Comparison of ENCODE assay signal across 22 mouse cellular contexts in genomic region chrX:104015048-104015447, GRCm38 (mm10). TPM values are rescaled to one million over a fixed set of nuclear protein-coding genes. Genes with fewer than 3 reads are reported as not detected.
DNase-seq lines count a peak whose midpoint lies in the region; ATAC-seq and TF ChIP-seq lines count a peak whose summit lies in the region.
"Had no signal": no experiment of that assay in that cellular context is flagged by ENCODE, and none has a peak within 500 bp of the region (broad histone marks: within the 10 kb centered on the region; RNA-seq: fewer than 3 reads in every experiment).

No protein-coding gene starts in this region.

- H3K27me3 ChIP-seq in kidney, adult 2 months (replicated peaks; ENCODE audit: control insufficient read depth, insufficient read depth, low read length), result no peaks in the 10 kb centered on the region
- H3K27me3 ChIP-seq in neural tube, embryonic 15.5 days (replicated peaks), result peaks cover 10% of the 10 kb centered on the region; the same call in 1 of the 2 replicates

- H3K9me3 ChIP-seq in neural tube, embryonic 15.5 days (replicated peaks), result no peaks in the 10 kb centered on the region
- H3K9me3 ChIP-seq: embryonic facial prominence, embryonic 15.5 days; forebrain, embryonic 12.5 days; heart, embryonic 10.5 days; hindbrain, embryonic 13.5 days had no signal

- no peak for TF ChIP-seq POLR2A in kidney, adult 2 months (IDR thresholded peaks at IDR 0.05; ENCODE audit: low read depth, low read length)

- H3K36me3 ChIP-seq in kidney, adult 2 months (ENCODE audit: control insufficient read depth, insufficient read depth, low read length), result no peaks in the 10 kb centered on the region
- H3K36me3 ChIP-seq in neural tube, embryonic 15.5 days, result no peaks in the 10 kb centered on the region
- H3K36me3 ChIP-seq: embryonic facial prominence, embryonic 15.5 days; forebrain, embryonic 12.5 days; heart, embryonic 10.5 days; hindbrain, embryonic 13.5 days had no signal

- peak; percentile 3 for DNase-seq in kidney, adult 2 months
- DNase-seq in kidney, postnatal 25 days, result no peak
- peak; percentile 3 for DNase-seq in thymus, postnatal 0 days (ENCODE audit: low spot score)
- no peak for DNase-seq in thymus, adult 18-20 months
- peak; percentile 34 for DNase-seq in naive thymus-derived CD4-positive, alpha-beta T cell, adult 2 months (ENCODE audit: low read depth)
- no peak for DNase-seq in layer of hippocampus, postnatal 36 days
- no peak for DNase-seq in urinary bladder, postnatal 4 days (ENCODE audit: low spot score in 2 of 2)
- DNase-seq: adrenal gland, postnatal 14 days; cerebellum, adult 11-12 months; cerebellum, adult 9-10 months; cerebellum, postnatal 36 days; gastrocnemius, postnatal 10 days; heart, adult 18-20 months; heart, postnatal 10 days had no signal

- H3K4me1 ChIP-seq in kidney, adult 2 months (ENCODE audit: control insufficient read depth, insufficient read depth, low read length), result no peaks in the 10 kb centered on the region
- H3K4me1 ChIP-seq in neural tube, embryonic 15.5 days, result no peaks in the 10 kb centered on the region
- H3K4me1 ChIP-seq: embryonic facial prominence, embryonic 15.5 days; forebrain, embryonic 12.5 days; hindbrain, embryonic 13.5 days had no signal

- H3K9ac ChIP-seq in neural tube, embryonic 15.5 days (replicated peaks), result no peak overlapping the region
- H3K9ac ChIP-seq: embryonic facial prominence, embryonic 15.5 days; forebrain, embryonic 12.5 days; hindbrain, embryonic 13.5 days had no signal

- no peak overlapping the region for H3K4me2 ChIP-seq in neural tube, embryonic 15.5 days
- H3K4me2 ChIP-seq: embryonic facial prominence, embryonic 15.5 days; forebrain, embryonic 12.5 days; hindbrain, embryonic 13.5 days had no signal

- no peak for ATAC-seq in neural tube, embryonic 15.5 days (ENCODE audit: low FRiP score)
- ATAC-seq: activated CD4-positive, CD25-positive, alpha-beta regulatory T cell, adult 4 months; forebrain, embryonic 16.5 days; Patski had no signal

- H3K27ac ChIP-seq in kidney, adult 2 months (ENCODE audit: insufficient read depth, low read depth, low read length), result peak overlapping the region; percentile 16; the same call in 1 of the 2 replicates
- no peak overlapping the region for H3K27ac ChIP-seq in neural tube, embryonic 15.5 days (replicated peaks)
- H3K27ac ChIP-seq: embryonic facial prominence, embryonic 15.5 days; forebrain, embryonic 12.5 days; heart, embryonic 10.5 days; hindbrain, embryonic 13.5 days had no signal

- TF ChIP-seq CTCF in kidney, adult 2 months (conservative IDR thresholded peaks at IDR 0.05; ENCODE audit: insufficient read depth, insufficient read length, low read depth, low read length), result no peak

- H3K4me3 ChIP-seq in kidney, adult 2 months (ENCODE audit: insufficient read depth, low read depth, low read length), result no peak overlapping the region
- H3K4me3 ChIP-seq in neural tube, embryonic 15.5 days (replicated peaks), result no peak overlapping the region
- H3K4me3 ChIP-seq: embryonic facial prominence, embryonic 15.5 days; forebrain, embryonic 12.5 days; heart, embryonic 10.5 days; hindbrain, embryonic 13.5 days had no signal

- WGBS in kidney, adult 2 months, result 71% methylated on average over 4 of the region's 4 CpGs
- 92% methylated on average over 4 of the region's 4 CpGs for WGBS in neural tube, embryonic 15.5 days

RNA-seq across cellular contexts. Expression of gene Rlim, which starts 34.0 kb away (rescaled TPM):
- polyA plus RNA-seq in kidney, adult 2 months (2012; rRNA removed), result 4.8 and 7.1 TPM in 2 replicates
- 18.7 and 21.5 TPM in 2 replicates for polyA plus RNA-seq in thymus, postnatal 0 days (2015; fragmentation: Nextera tagmentation; extraction: Ambion mirVana)
- 10 to 100 TPM; 52.6 to 54.0 TPM for total RNA-seq in layer of hippocampus, postnatal 36 days (2021)
- 23.2 and 24.0 TPM in 2 replicates for polyA plus RNA-seq in neural tube, embryonic 15.5 days (2015; fragmentation: Nextera tagmentation; extraction: Ambion mirVana)

Comparison
In these comparisons a context has a peak if more than half of its experiments do, and no peak if none do; other contexts are left out.
1. DNase-seq: peak in kidney, adult 2 months (single experiment), thymus, postnatal 0 days (single experiment) and naive thymus-derived CD4-positive, alpha-beta T cell, adult 2 months (single experiment); none in kidney, postnatal 25 days (0 of 2), thymus, adult 18-20 months (0 of 2), layer of hippocampus, postnatal 36 days (0 of 2) and urinary bladder, postnatal 4 days (0 of 2).